29 mouse cellular contexts compared by ENCODE assay signal in genomic region chr5:102593058-102593457, GRCm38 (mm10).
"Had no signal": no experiment of that assay in that cellular context is flagged by ENCODE, and none has a peak within 500 bp of the region (broad histone marks: within the 10 kb centered on the region; RNA-seq: fewer than 3 reads in every experiment).

No protein-coding gene starts in this region.

- H3K36me3 ChIP-seq: embryonic facial prominence, embryonic 10.5 days; embryonic facial prominence, embryonic 12.5 days; embryonic facial prominence, embryonic 13.5 days; embryonic facial prominence, embryonic 15.5 days; forebrain, embryonic 10.5 days; forebrain, embryonic 12.5 days; forebrain, embryonic 15.5 days had no signal

- H3K9me3 ChIP-seq: embryonic facial prominence, embryonic 10.5 days; embryonic facial prominence, embryonic 12.5 days; embryonic facial prominence, embryonic 13.5 days; embryonic facial prominence, embryonic 15.5 days; forebrain, embryonic 10.5 days; forebrain, embryonic 12.5 days; forebrain, embryonic 13.5 days; forebrain, embryonic 15.5 days had no signal

- DNase-seq: cerebellum, adult 2 months; cerebellum, adult 8-10 months; cerebellum, adult 9-10 months; cerebellum, adult 9-11 months; cerebellum, postnatal 10 days; cerebellum, postnatal 14 days; cerebellum, postnatal 25 days; cerebellum, postnatal 36 days; embryo, embryonic 11 days; forebrain, postnatal 0 days; gastrocnemius, adult 2 months; gastrocnemius, postnatal 10 days; gastrocnemius, postnatal 14 days; gastrocnemius, postnatal 25 days; gastrocnemius, postnatal 36 days; heart, adult 11 months; heart, adult 18-20 months; heart, adult 2 months had no signal

- H3K4me1 ChIP-seq: embryonic facial prominence, embryonic 12.5 days; embryonic facial prominence, embryonic 13.5 days; embryonic facial prominence, embryonic 15.5 days; forebrain, embryonic 10.5 days; forebrain, embryonic 12.5 days; forebrain, embryonic 13.5 days; forebrain, embryonic 15.5 days had no signal

- ATAC-seq: forebrain, embryonic 13.5 days; forebrain, embryonic 14.5 days; forebrain, embryonic 15.5 days; forebrain, embryonic 16.5 days; forebrain, postnatal 0 days had no signal

- H3K4me2 ChIP-seq: embryonic facial prominence, embryonic 12.5 days; embryonic facial prominence, embryonic 13.5 days; embryonic facial prominence, embryonic 15.5 days; forebrain, embryonic 12.5 days; forebrain, embryonic 13.5 days; forebrain, embryonic 15.5 days had no signal

- H3K4me3 ChIP-seq: embryonic facial prominence, embryonic 10.5 days; embryonic facial prominence, embryonic 12.5 days; embryonic facial prominence, embryonic 13.5 days; embryonic facial prominence, embryonic 15.5 days; erythroblast, embryonic 14.5 days; forebrain, embryonic 10.5 days; forebrain, embryonic 12.5 days; forebrain, embryonic 13.5 days; forebrain, embryonic 15.5 days; gastrocnemius, adult 2 months; heart, adult 2 months had no signal

- H3K27me3 ChIP-seq: embryonic facial prominence, embryonic 12.5 days; embryonic facial prominence, embryonic 13.5 days; embryonic facial prominence, embryonic 15.5 days; forebrain, embryonic 12.5 days; forebrain, embryonic 13.5 days; forebrain, embryonic 15.5 days had no signal

- H3K9ac ChIP-seq: embryonic facial prominence, embryonic 12.5 days; embryonic facial prominence, embryonic 13.5 days; embryonic facial prominence, embryonic 15.5 days; forebrain, embryonic 12.5 days; forebrain, embryonic 13.5 days; forebrain, embryonic 15.5 days; forebrain, postnatal 0 days had no signal

- H3K27ac ChIP-seq: embryonic facial prominence, embryonic 10.5 days; embryonic facial prominence, embryonic 12.5 days; embryonic facial prominence, embryonic 13.5 days; embryonic facial prominence, embryonic 15.5 days; forebrain, embryonic 10.5 days; forebrain, embryonic 12.5 days; forebrain, embryonic 13.5 days; forebrain, embryonic 15.5 days; gastrocnemius, adult 2 months; heart, adult 2 months had no signal
